Mouse (Mus musculus): ENCODE measurements around the gene Slc25a17. TPM values are rescaled to one million over a fixed set of nuclear protein-coding genes. Genes with fewer than 3 reads are reported as not detected.

Gene Slc25a17
- polyA plus RNA-seq, 1 experiment from 2014 or later, result 104 TPM

DNA sequence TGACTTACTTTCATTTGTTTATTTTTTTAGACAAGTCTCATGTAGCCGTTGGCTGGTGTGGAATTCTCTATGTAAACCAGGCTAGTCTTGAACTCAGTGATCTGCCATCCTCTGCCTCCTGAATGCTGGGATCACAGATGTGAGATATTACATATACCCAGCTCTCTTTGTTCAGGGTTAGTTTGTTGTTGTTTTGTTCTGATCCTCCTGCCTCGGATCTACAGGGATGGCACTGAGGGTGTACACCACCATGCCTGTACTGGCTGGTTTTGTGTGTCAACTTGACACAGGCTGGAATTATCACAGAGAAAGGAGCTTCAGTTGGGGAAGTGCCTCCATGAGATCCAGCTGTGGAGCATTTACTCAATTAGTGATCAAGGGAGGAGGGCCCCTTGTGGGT lies 12.2 kb downstream of the Slc25a17 start:
- no peaks in the 10 kb centered on the region; the same call in 1 of the 2 replicates for H3K36me3 ChIP-seq (ENCODE audit: control insufficient read depth, insufficient read depth, low read length)
- no peaks in the 10 kb centered on the region for H3K4me1 ChIP-seq (ENCODE audit: control insufficient read depth, insufficient read depth, low read length)
- no peak overlapping the region for H3K4me2 ChIP-seq (ENCODE audit: low read depth, severe bottlenecking)
- H3K4me3 ChIP-seq (ENCODE audit: low read depth, low read length), result no peak overlapping the region
- no peak for ATAC-seq (ENCODE audit: insufficient number of reproducible peaks, low FRiP score, low TSS enrichment, low read depth)
- no peaks in the 10 kb centered on the region for H3K9me3 ChIP-seq (ENCODE audit: control insufficient read depth, low read length)
- no peaks in the 10 kb centered on the region for H3K27me3 ChIP-seq (ENCODE audit: control insufficient read depth, insufficient read depth, low read length)
- WGBS, result 74% methylated on average over 2 of the region's 2 CpGs
- no peak for DNase-seq (ENCODE audit: low spot score)
- H3K27ac ChIP-seq (replicated peaks; ENCODE audit: low read depth, low read length), result no peak overlapping the region
- H3K9ac ChIP-seq (ENCODE audit: low read length), result no peak overlapping the region

DNA sequence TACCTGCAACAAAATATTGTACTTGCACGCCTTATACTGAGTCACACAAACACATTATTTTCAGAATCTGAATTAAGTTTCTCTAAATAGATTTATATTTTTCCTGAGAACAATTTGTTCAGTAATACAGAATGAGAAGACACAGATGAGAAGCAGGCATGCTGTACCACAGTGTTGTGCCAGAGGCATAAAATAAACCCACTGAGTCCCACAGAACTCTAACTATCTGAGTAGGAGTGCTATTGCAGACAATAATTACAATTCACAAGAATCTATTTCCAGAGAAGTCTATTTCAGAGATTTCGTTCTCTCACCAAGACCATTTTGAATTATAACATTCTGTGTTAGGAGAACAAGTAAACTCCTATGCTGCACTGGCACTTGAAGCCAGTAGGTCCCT lies 13.1 kb downstream of the Slc25a17 start:
- Histone ChIP-seq H3K9me3 (ENCODE audit: control insufficient read depth, low read length) (no peaks in the 10 kb centered on the region), H3K4me1 (ENCODE audit: control insufficient read depth, insufficient read depth, low read length) (no peaks in the 10 kb centered on the region), H3K4me3 (ENCODE audit: low read depth, low read length) (no peak overlapping the region), H3K27ac (replicated peaks; ENCODE audit: low read depth, low read length) (no peak overlapping the region), H3K9ac (ENCODE audit: low read length) (no peak overlapping the region), H3K36me3 (ENCODE audit: control insufficient read depth, insufficient read depth, low read length) (no peaks in the 10 kb centered on the region; the same call in 1 of the 2 replicates), H3K27me3 (ENCODE audit: control insufficient read depth, insufficient read depth, low read length) (no peaks in the 10 kb centered on the region), H3K4me2 (ENCODE audit: low read depth, severe bottlenecking) (no peak overlapping the region)
- DNase-seq (ENCODE audit: low spot score) (no peak), ATAC-seq (ENCODE audit: insufficient number of reproducible peaks, low FRiP score, low TSS enrichment, low read depth) (no peak)
- 91% methylated on average over 2 of the region's 2 CpGs for WGBS

DNA sequence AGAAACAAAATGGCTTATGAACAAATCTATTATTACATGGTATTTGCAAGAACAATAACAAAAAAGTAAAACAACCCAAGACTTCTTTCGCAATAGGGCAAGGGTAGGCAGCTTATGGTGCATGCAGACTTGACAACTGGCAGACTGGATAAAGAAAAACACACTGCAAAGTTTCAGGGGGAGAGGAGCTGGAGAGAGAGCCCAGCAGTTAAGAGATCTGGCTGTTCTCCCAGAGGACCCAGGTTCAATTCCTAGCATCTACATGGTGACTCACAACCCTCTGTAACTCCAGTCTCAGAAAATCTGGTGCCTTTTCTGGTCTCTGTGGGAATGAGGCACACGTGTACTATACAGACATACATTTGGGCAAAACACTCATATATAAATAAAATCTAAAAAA lies 19.2 kb downstream of the Slc25a17 start:
- ATAC-seq (ENCODE audit: insufficient number of reproducible peaks, low FRiP score, low TSS enrichment, low read depth) (no peak), DNase-seq (ENCODE audit: low spot score) (no peak)
- Histone ChIP-seq H3K4me2 (ENCODE audit: low read depth, severe bottlenecking) (no peak overlapping the region), H3K4me3 (ENCODE audit: low read depth, low read length) (no peak overlapping the region), H3K9ac (ENCODE audit: low read length) (no peak overlapping the region), H3K4me1 (ENCODE audit: control insufficient read depth, insufficient read depth, low read length) (no peaks in the 10 kb centered on the region), H3K36me3 (ENCODE audit: control insufficient read depth, insufficient read depth, low read length) (peaks cover 5% of the 10 kb centered on the region; the same call in 1 of the 2 replicates), H3K27ac (replicated peaks; ENCODE audit: low read depth, low read length) (no peak overlapping the region), H3K27me3 (ENCODE audit: control insufficient read depth, insufficient read depth, low read length) (no peaks in the 10 kb centered on the region), H3K9me3 (ENCODE audit: control insufficient read depth, low read length) (no peaks in the 10 kb centered on the region)
- 93% methylated on average over 2 of the region's 2 CpGs for WGBS

DNA sequence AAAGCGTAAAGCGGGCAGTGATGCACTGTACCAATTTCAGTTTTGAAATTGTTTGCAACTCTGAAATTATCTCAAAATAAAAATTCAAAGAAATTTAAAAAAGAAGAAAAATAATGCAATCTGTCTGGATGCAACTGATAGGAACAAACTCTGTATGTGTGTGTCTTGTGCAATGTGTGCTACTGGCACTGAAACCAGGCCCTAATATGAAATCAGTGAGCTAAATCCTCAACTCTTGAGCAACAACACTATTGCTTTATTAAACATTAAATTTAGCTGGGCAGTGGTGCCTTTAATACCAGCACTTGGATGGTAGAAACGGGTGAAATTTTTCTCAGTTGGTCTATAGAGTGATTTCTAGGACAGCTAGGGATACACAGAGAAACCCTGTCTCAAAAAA lies 21.5 kb downstream of the Slc25a17 start:
- H3K9me3 ChIP-seq (ENCODE audit: control insufficient read depth, low read length), result no peaks in the 10 kb centered on the region
- DNase-seq (ENCODE audit: low spot score) (no peak), ATAC-seq (ENCODE audit: insufficient number of reproducible peaks, low FRiP score, low TSS enrichment, low read depth) (no peak)
- H3K4me3 ChIP-seq (ENCODE audit: low read depth, low read length), result no peak overlapping the region
- peaks cover 15% of the 10 kb centered on the region; the same call in 1 of the 2 replicates for H3K36me3 ChIP-seq (ENCODE audit: control insufficient read depth, insufficient read depth, low read length)
- no peak overlapping the region for H3K9ac ChIP-seq (ENCODE audit: low read length)
- 98% methylated on average over 3 of the region's 3 CpGs for whole genome bisulfite sequencing
- no peaks in the 10 kb centered on the region for H3K27me3 ChIP-seq (ENCODE audit: control insufficient read depth, insufficient read depth, low read length)
- no peak overlapping the region for H3K4me2 ChIP-seq (ENCODE audit: low read depth, severe bottlenecking)
- H3K27ac ChIP-seq (replicated peaks; ENCODE audit: low read depth, low read length), result no peak overlapping the region
- no peaks in the 10 kb centered on the region for H3K4me1 ChIP-seq (ENCODE audit: control insufficient read depth, insufficient read depth, low read length)

DNA sequence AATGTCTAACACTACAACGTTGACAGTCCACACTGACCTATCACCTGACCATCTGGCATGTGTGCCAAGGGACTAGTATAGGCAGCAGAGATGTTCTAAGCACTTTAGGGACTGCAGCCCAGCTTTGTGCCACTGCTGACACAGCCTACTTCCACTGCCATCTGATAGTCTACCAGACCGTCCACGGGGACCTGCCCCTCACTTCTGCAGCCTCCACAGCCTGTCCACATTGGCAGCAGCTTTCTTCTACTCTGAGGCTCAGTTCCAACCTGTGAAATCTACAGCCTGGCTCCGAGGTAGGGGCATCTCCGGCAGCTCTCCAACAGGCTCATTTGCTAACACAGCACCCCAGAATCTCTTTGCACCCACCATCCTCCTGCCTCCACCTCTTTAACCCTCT lies 24.1 kb downstream of the Slc25a17 start:
- H3K27ac ChIP-seq (replicated peaks; ENCODE audit: low read depth, low read length), result no peak overlapping the region
- H3K36me3 ChIP-seq (ENCODE audit: control insufficient read depth, insufficient read depth, low read length), result peaks cover 19% of the 10 kb centered on the region; the same call in 1 of the 2 replicates
- H3K9ac ChIP-seq (ENCODE audit: low read length), result no peak overlapping the region
- no peaks in the 10 kb centered on the region for H3K9me3 ChIP-seq (ENCODE audit: control insufficient read depth, low read length)
- H3K4me3 ChIP-seq (ENCODE audit: low read depth, low read length), result no peak overlapping the region
- WGBS, result 93% methylated on average over 5 of the region's 5 CpGs
- H3K4me1 ChIP-seq (ENCODE audit: control insufficient read depth, insufficient read depth, low read length), result no peaks in the 10 kb centered on the region
- DNase-seq (ENCODE audit: low spot score), result no peak
- no peak overlapping the region for H3K4me2 ChIP-seq (ENCODE audit: low read depth, severe bottlenecking)
- no peaks in the 10 kb centered on the region for H3K27me3 ChIP-seq (ENCODE audit: control insufficient read depth, insufficient read depth, low read length)
- ATAC-seq (ENCODE audit: insufficient number of reproducible peaks, low FRiP score, low TSS enrichment, low read depth), result no peak

DNA sequence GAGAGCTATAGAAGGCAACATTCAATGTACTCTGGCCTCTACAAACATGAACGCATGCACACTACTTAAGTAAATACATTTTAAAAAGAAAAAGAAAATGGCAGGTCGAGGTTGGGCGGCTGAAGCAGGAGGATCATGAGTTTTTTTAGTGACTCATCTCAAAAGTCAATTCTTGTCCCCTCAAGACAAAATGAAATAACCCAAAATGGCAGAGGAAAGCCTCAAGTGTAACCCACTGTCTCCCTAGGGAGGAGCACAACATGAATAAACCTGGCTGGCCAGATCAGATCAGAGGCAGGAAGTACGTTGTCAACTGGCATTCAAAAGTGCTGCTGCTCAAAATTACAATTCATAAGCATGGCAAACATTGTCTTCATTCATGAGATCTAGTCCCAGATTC lies 28.1 kb downstream of the Slc25a17 start:
- H3K4me1 ChIP-seq (ENCODE audit: control insufficient read depth, insufficient read depth, low read length), result no peaks in the 10 kb centered on the region; the same call in 1 of the 2 replicates
- no peak for DNase-seq (ENCODE audit: low spot score)
- H3K9ac ChIP-seq (ENCODE audit: low read length), result no peak overlapping the region
- no peak overlapping the region for H3K4me2 ChIP-seq (ENCODE audit: low read depth, severe bottlenecking)
- 93% methylated on average over 4 of the region's 4 CpGs for WGBS
- H3K9me3 ChIP-seq (ENCODE audit: control insufficient read depth, low read length), result no peaks in the 10 kb centered on the region
- no peak overlapping the region for H3K4me3 ChIP-seq (ENCODE audit: low read depth, low read length)
- H3K27me3 ChIP-seq (ENCODE audit: control insufficient read depth, insufficient read depth, low read length), result no peaks in the 10 kb centered on the region
- H3K36me3 ChIP-seq (ENCODE audit: control insufficient read depth, insufficient read depth, low read length), result peaks cover 19% of the 10 kb centered on the region; the same call in 1 of the 2 replicates
- no peak overlapping the region for H3K27ac ChIP-seq (replicated peaks; ENCODE audit: low read depth, low read length)
- no peak for ATAC-seq (ENCODE audit: insufficient number of reproducible peaks, low FRiP score, low TSS enrichment, low read depth)

DNA sequence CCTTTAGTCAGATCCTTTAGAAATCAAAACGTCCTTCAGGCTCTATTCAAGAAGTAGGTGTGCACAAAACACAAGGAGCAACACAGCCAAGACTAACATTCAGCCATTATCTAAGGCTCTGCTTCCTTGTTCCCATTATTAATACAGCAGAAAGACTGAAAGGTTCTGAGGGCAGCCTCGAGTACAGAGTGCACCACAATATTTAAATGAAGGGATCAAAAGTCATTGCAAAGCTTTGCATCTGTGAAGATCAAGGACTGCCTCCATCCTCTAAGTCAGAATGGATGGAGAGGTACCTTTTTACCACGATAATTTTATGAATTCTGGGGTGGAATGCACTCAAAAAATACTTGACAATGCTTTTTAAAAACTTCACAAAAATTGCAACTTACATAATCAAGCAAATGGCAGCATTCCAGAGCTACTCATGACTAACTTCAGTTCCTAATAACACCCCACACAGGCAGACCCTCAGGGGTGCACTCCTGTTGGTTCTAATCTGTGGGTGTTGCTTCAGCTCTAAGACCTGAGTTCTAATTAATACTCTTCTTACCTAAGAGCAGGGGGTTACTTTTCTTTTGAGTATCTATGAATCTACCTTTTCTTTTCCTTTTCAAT lies 29.7 kb downstream of the Slc25a17 start:
- Histone ChIP-seq H3K9ac (ENCODE audit: low read length) (no peak overlapping the region), H3K4me1 (ENCODE audit: control insufficient read depth, insufficient read depth, low read length) (no peaks in the 10 kb centered on the region; the same call in 1 of the 2 replicates), H3K4me2 (ENCODE audit: low read depth, severe bottlenecking) (no peak overlapping the region), H3K9me3 (ENCODE audit: control insufficient read depth, low read length) (no peaks in the 10 kb centered on the region), H3K27ac (replicated peaks; ENCODE audit: low read depth, low read length) (no peak overlapping the region), H3K36me3 (ENCODE audit: control insufficient read depth, insufficient read depth, low read length) (peaks cover 13% of the 10 kb centered on the region; the same call in 1 of the 2 replicates), H3K27me3 (ENCODE audit: control insufficient read depth, insufficient read depth, low read length) (no peaks in the 10 kb centered on the region), H3K4me3 (ENCODE audit: low read depth, low read length) (no peak overlapping the region)
- DNase-seq (ENCODE audit: low spot score), result no peak
- WGBS, result 74% methylated on average over 3 of the region's 3 CpGs
- no peak for ATAC-seq (ENCODE audit: insufficient number of reproducible peaks, low FRiP score, low TSS enrichment, low read depth)

DNA sequence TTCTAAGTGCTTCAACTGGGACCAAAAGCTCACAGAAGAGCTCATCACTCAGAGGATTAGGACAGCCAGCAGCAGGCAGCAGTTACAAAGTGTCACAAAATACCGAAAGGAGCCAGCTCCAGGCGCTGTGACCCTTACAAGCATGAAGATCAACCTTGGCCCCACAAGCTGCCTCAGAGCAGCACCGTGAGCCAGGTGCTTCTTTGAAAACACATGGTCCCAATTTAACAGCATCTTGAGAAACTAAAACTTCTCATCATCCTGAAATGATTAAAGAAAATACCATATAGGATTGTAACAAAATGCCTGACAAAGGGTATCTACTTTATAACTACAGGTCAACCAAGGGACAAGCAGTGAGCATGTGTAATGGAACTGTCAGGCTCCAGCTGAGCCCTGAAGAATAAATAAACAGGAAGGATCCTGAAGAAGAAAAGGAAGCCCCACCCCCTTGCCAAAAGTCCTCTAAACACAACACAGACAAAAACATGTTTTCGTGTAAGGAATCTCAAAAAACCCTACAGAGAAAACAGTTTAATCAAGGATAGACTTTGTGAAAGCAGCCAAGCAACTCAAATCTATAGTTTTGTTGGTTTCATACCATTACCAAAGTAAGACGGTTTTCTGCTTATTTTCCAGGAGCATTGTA lies 30.8 kb downstream of the Slc25a17 start:
- H3K4me3 ChIP-seq (ENCODE audit: low read depth, low read length), result no peak overlapping the region
- no peak overlapping the region for H3K9ac ChIP-seq (ENCODE audit: low read length)
- DNase-seq (ENCODE audit: low spot score) (no peak), ATAC-seq (ENCODE audit: insufficient number of reproducible peaks, low FRiP score, low TSS enrichment, low read depth) (no peak)
- H3K9me3 ChIP-seq (ENCODE audit: control insufficient read depth, low read length), result no peaks in the 10 kb centered on the region
- no peak overlapping the region for H3K4me2 ChIP-seq (ENCODE audit: low read depth, severe bottlenecking)
- 27% methylated on average over 5 of the region's 5 CpGs for WGBS
- H3K27me3 ChIP-seq (ENCODE audit: control insufficient read depth, insufficient read depth, low read length), result no peaks in the 10 kb centered on the region
- no peak overlapping the region for H3K27ac ChIP-seq (replicated peaks; ENCODE audit: low read depth, low read length)
- H3K36me3 ChIP-seq (ENCODE audit: control insufficient read depth, insufficient read depth, low read length), result peaks cover 9% of the 10 kb centered on the region; the same call in 1 of the 2 replicates
- peaks cover 4% of the 10 kb centered on the region; the same call in 1 of the 2 replicates for H3K4me1 ChIP-seq (ENCODE audit: control insufficient read depth, insufficient read depth, low read length)
